Mouse (Mus musculus) liver, embryonic 14.5 days (tissue): ENCODE measurements at regions not wholly inside any gene's neighbourhood (a gene's known extent, or its start where the extent isn't known, plus 50 kb on each side); places are given as distances from the start of the nearest gene placed in this dataset.

Experiments used
- CTCF ChIP-seq: IDR thresholded peaks from 2 replicates; pipeline ENCODE4 v1.5.1; 2016; ENCODE audit warnings: antibody characterized with exemption, low read depth, control low read depth
- EP300 ChIP-seq: IDR thresholded peaks from 2 replicates; pipeline ENCODE4 v1.6.1; 2016; ENCODE audit warnings: antibody characterized with exemption, low read depth

DNA sequence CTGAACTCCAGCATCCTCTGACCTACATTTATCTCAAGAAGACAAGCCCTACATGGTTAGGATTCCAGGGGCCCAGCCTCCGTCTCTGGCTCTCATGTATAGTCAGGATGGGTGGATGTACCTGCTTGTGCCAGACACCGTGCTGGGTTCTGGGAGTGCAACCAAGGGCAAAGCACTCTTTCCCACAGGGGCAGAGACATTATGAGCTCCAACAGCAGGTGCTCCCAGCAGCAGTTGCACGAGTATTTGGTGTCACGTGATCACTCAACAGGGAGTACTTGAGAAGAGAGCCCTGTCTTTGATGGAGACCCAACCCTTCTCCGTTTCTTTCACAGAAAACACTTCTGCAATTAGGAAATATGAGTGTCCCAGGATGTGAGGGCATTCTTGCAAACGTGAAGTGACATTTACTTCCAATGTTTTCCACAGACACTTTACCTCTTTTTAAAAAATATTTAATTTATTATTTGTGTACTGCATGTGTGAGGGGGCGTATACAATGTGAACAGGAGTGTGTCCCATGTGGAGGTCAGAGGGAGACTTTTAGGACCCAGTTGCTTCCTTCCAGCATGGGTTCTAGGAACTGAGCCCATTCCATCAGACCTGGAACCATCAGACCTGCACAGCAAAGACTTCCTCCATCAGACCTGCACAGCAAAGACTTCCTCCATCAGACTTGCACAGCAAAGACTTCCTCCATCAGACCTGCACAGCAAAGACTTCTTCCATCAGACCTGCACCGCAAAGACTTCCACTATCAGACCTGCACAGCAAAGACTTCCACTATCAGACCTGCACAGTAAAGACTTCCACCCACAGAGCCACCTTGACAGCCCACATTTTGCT, 95.5 kb upstream of the Cpm start:
- no peak for TF ChIP-seq CTCF
- TF ChIP-seq EP300, result no peak
